Mouse (Mus musculus) gastrocnemius, postnatal 25 days (tissue): ENCODE data around the gene Hist1h2bj. TPM values are rescaled to one million over a fixed set of nuclear protein-coding genes. Genes with fewer than 3 reads are reported as not detected.

Experiments
- DNase-seq: peaks from one replicate; pipeline ENCODE4 v3.0.0; 2022
- total RNA-seq, 2 experiments: library from RNA; stranded (reverse); gene quantifications; 1 replicate in 1 of 2; 2 replicates in 1 of 2; pipeline ENCODE4 v1.2.3; 2021

Gene Hist1h2bj
- total RNA-seq, 2 experiments from 2014 or later: 5.3 to 14.5 TPM

GRCm38 (mm10) chr13:22014411-22014845, 28.6 kb upstream of the Hist1h2bj start:
- no peak for DNase-seq

- DNase-seq: peak; percentile 49
Measured at GRCm38 (mm10) chr13:22015479-22016450, 27.2 kb upstream of the Hist1h2bj start.

- no peak for DNase-seq
Measured at GRCm38 (mm10) chr13:22019934-22020835, 22.8 kb upstream of the Hist1h2bj start.

GRCm38 (mm10) chr13:22020901-22021339, 22.1 kb upstream of the Hist1h2bj start:
- peak; percentile 41 for DNase-seq

- DNase-seq: no peak
Measured at GRCm38 (mm10) chr13:22021581-22021980, 21.4 kb upstream of the Hist1h2bj start.

GRCm38 (mm10) chr13:22022241-22022640, 20.8 kb upstream of the Hist1h2bj start:
- DNase-seq: peak; percentile 63

GRCm38 (mm10) chr13:22026058-22027031, 16.7 kb upstream of the Hist1h2bj start:
- peak; percentile 67 for DNase-seq

GRCm38 (mm10) chr13:22028673-22029460, 14.1 kb upstream of the Hist1h2bj start:
- peak; percentile 89 for DNase-seq

- no peak for DNase-seq
Measured at GRCm38 (mm10) chr13:22029928-22030327, 13.1 kb upstream of the Hist1h2bj start.

- DNase-seq: no peak
Measured at GRCm38 (mm10) chr13:22030493-22030892, 12.5 kb upstream of the Hist1h2bj start.

GRCm38 (mm10) chr13:22033741-22034442, 9.1 kb upstream of the Hist1h2bj start:
- no peak for DNase-seq

GRCm38 (mm10) chr13:22034443-22035266, 8.4 kb upstream of the Hist1h2bj start:
- DNase-seq: no peak

GRCm38 (mm10) chr13:22035267-22036148, 7.5 kb upstream of the Hist1h2bj start, which contains the start of the genes Hist1h2ah and Hist1h2bk:
Gene Hist1h2ah, minus strand, starts transcription at chr13:22035568.
Gene Hist1h2bk, plus strand, starts transcription at chr13:22035870.
- peak; percentile 76 for DNase-seq

- DNase-seq: no peak
Measured at GRCm38 (mm10) chr13:22036149-22036956, 6.7 kb upstream of the Hist1h2bj start.

- DNase-seq: no peak
Measured at GRCm38 (mm10) chr13:22036986-22037385, 6.0 kb upstream of the Hist1h2bj start.

GRCm38 (mm10) chr13:22037415-22037814, 5.6 kb upstream of the Hist1h2bj start:
- DNase-seq: no peak

GRCm38 (mm10) chr13:22039364-22039763, 3.6 kb upstream of the Hist1h2bj start:
- DNase-seq: no peak
